Mouse (Mus musculus): ENCODE results near the gene Abtb1. TPM values are rescaled to one million over a fixed set of nuclear protein-coding genes. Genes with fewer than 3 reads are reported as not detected.

Abtb1 gene
- polyA plus RNA-seq, 2 experiments = 24.9 to 50.8 TPM

DNA sequence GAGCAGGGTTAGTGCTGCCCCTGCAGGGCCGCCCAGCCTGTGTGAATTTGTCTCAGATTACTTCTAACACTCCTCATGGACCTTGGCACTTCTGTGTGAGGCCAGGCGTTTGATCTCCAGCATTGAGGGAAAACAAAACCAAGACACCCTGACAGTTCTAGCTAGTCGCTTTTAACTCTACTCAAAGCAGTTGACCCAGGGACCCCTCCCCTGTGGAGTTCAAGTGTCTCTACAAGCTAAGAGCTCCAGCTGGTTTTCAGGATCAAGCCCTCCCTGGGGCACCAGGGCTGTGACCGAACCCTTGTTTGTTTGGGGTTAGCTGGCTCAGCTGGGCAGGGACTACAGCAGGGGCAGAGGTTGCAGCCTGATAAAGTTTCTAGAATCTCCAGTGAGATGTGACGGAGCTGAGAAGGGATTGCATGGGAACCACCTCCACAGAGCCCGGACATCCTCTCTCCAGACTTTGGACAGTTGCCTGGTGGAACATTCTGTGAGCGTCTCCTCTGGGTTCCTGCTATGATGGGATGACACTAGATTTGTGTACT, 49.6 kb downstream of the Abtb1 start:
- Histone ChIP-seq H3K27ac (replicated peaks; ENCODE audit: low read depth, low read length) (no peak overlapping the region), H3K4me1 (ENCODE audit: control insufficient read depth, insufficient read depth, low read length) (peaks cover 6% of the 10 kb centered on the region; the same call in 1 of the 2 replicates), H3K9me3 (ENCODE audit: control insufficient read depth, low read length) (no peaks in the 10 kb centered on the region), H3K36me3 (ENCODE audit: control insufficient read depth, insufficient read depth, low read length) (no peaks in the 10 kb centered on the region), H3K27me3 (ENCODE audit: control insufficient read depth, insufficient read depth, low read length) (no peaks in the 10 kb centered on the region), H3K4me3 (replicated peaks; ENCODE audit: low read length) (no peak overlapping the region), H3K4me2 (replicated peaks; ENCODE audit: low read depth, low read length, severe bottlenecking) (no peak overlapping the region), H3K9ac (ENCODE audit: low read depth, low read length, severe bottlenecking) (no peak overlapping the region)
- DNase-seq (ENCODE audit: low spot score) = no peak
- WGBS = 54% methylated on average over 7 of the region's 7 CpGs
- no peak for TF ChIP-seq POLR2A (IDR thresholded peaks at IDR 0.05; ENCODE audit: borderline replicate concordance, extremely low read depth, insufficient read depth, insufficient read length)
- no peak for ATAC-seq (ENCODE audit: low FRiP score, low read depth)

DNA sequence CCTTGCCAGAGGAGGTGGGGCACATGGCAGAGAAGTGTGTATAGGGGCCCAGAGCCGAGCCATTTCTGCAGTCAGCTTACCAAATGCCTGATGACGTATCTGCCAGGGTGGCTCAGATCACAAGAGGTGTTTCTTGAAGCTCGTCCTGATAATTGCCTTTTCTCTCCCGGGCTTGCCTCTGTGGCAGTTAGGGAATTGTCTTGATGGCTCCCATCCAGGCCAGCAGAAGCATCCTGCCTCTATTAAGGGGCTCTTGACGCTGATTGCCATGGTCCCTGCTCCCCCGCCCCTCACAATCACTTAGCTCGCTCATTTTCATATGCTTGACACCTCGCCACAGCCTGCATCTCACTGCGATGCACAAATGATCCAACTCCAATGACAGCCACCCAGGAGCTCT, 50.5 kb downstream of the Abtb1 start:
- ATAC-seq (ENCODE audit: low FRiP score, low read depth) (no peak), DNase-seq (ENCODE audit: low spot score) (no peak)
- H3K9ac ChIP-seq (ENCODE audit: low read depth, low read length, severe bottlenecking) = no peak overlapping the region
- no peaks in the 10 kb centered on the region for H3K27me3 ChIP-seq (ENCODE audit: control insufficient read depth, insufficient read depth, low read length)
- no peak overlapping the region for H3K4me3 ChIP-seq (replicated peaks; ENCODE audit: low read length)
- no peak overlapping the region for H3K27ac ChIP-seq (replicated peaks; ENCODE audit: low read depth, low read length)
- H3K4me1 ChIP-seq (ENCODE audit: control insufficient read depth, insufficient read depth, low read length) = peaks cover 6% of the 10 kb centered on the region; the same call in 1 of the 2 replicates
- 36% methylated on average over 9 of the region's 9 CpGs for WGBS
- H3K4me2 ChIP-seq (replicated peaks; ENCODE audit: low read depth, low read length, severe bottlenecking) = no peak overlapping the region
- no peak for TF ChIP-seq POLR2A (IDR thresholded peaks at IDR 0.05; ENCODE audit: borderline replicate concordance, extremely low read depth, insufficient read depth, insufficient read length)
- H3K9me3 ChIP-seq (ENCODE audit: control insufficient read depth, low read length) = no peaks in the 10 kb centered on the region
- no peaks in the 10 kb centered on the region for H3K36me3 ChIP-seq (ENCODE audit: control insufficient read depth, insufficient read depth, low read length)

DNA sequence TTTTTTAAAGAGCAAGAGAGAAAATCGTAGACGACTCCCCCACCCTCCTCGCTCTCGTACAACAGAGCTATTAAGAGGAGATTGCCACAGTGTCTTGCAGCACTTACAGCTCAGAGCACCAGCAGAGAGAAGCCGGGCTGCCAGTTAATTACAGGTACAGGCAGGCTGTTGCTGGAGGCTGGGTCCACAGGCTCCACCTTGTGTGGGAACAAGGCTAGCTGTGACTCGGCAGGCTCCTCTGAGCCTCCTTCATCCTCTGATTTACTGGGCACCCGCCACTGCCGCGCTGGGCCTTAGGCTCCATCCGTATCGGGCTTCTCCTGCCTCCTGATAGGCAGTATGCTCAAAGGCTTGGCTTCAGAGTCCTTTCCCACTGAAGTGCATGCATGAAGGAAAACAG, 53.6 kb downstream of the Abtb1 start:
- no peak overlapping the region for H3K4me3 ChIP-seq (replicated peaks; ENCODE audit: low read length)
- peaks cover 23% of the 10 kb centered on the region for H3K4me1 ChIP-seq (ENCODE audit: control insufficient read depth, insufficient read depth, low read length)
- H3K27ac ChIP-seq (replicated peaks; ENCODE audit: low read depth, low read length) = no peak overlapping the region
- DNase-seq (ENCODE audit: low spot score) (no peak), ATAC-seq (ENCODE audit: low FRiP score, low read depth) (no peak)
- 40% methylated on average over 11 of the region's 11 CpGs for WGBS
- no peaks in the 10 kb centered on the region for H3K9me3 ChIP-seq (ENCODE audit: control insufficient read depth, low read length)
- H3K36me3 ChIP-seq (ENCODE audit: control insufficient read depth, insufficient read depth, low read length) = no peaks in the 10 kb centered on the region
- TF ChIP-seq POLR2A (IDR thresholded peaks at IDR 0.05; ENCODE audit: borderline replicate concordance, extremely low read depth, insufficient read depth, insufficient read length) = no peak
- no peak overlapping the region for H3K4me2 ChIP-seq (replicated peaks; ENCODE audit: low read depth, low read length, severe bottlenecking)
- H3K27me3 ChIP-seq (ENCODE audit: control insufficient read depth, insufficient read depth, low read length) = no peaks in the 10 kb centered on the region
- no peak overlapping the region for H3K9ac ChIP-seq (ENCODE audit: low read depth, low read length, severe bottlenecking)

DNA sequence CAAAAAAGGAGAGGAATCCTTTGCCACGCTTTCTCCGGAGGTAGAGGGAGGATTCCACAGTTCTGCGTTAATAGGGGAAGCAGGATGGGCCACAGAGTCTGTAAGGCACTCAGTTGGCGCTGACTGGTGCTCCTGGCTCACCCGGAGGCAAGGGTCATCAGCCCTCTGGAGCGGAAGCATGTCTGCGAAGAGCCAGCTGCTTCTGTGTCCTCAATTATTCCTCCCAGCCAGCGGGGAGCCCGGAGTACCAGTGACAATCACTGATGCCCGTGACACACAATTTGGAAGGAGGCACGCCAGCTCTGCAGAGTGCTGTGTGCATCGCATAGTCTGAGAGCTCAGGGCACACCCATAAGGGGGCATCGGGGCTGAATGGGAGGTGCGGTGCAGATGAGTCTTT, 54.3 kb downstream of the Abtb1 start:
- no peak overlapping the region for H3K27ac ChIP-seq (replicated peaks; ENCODE audit: low read depth, low read length)
- DNase-seq (ENCODE audit: low spot score) = no peak
- no peaks in the 10 kb centered on the region for H3K27me3 ChIP-seq (ENCODE audit: control insufficient read depth, insufficient read depth, low read length)
- H3K36me3 ChIP-seq (ENCODE audit: control insufficient read depth, insufficient read depth, low read length) = no peaks in the 10 kb centered on the region
- no peak overlapping the region for H3K4me3 ChIP-seq (replicated peaks; ENCODE audit: low read length)
- no peak for ATAC-seq (ENCODE audit: low FRiP score, low read depth)
- H3K9ac ChIP-seq (ENCODE audit: low read depth, low read length, severe bottlenecking) = no peak overlapping the region
- no peak overlapping the region for H3K4me2 ChIP-seq (replicated peaks; ENCODE audit: low read depth, low read length, severe bottlenecking)
- H3K4me1 ChIP-seq (ENCODE audit: control insufficient read depth, insufficient read depth, low read length) = peaks cover 20% of the 10 kb centered on the region
- no peaks in the 10 kb centered on the region for H3K9me3 ChIP-seq (ENCODE audit: control insufficient read depth, low read length)
- no peak for TF ChIP-seq POLR2A (IDR thresholded peaks at IDR 0.05; ENCODE audit: borderline replicate concordance, extremely low read depth, insufficient read depth, insufficient read length)
- 65% methylated on average over 14 of the region's 14 CpGs for WGBS

DNA sequence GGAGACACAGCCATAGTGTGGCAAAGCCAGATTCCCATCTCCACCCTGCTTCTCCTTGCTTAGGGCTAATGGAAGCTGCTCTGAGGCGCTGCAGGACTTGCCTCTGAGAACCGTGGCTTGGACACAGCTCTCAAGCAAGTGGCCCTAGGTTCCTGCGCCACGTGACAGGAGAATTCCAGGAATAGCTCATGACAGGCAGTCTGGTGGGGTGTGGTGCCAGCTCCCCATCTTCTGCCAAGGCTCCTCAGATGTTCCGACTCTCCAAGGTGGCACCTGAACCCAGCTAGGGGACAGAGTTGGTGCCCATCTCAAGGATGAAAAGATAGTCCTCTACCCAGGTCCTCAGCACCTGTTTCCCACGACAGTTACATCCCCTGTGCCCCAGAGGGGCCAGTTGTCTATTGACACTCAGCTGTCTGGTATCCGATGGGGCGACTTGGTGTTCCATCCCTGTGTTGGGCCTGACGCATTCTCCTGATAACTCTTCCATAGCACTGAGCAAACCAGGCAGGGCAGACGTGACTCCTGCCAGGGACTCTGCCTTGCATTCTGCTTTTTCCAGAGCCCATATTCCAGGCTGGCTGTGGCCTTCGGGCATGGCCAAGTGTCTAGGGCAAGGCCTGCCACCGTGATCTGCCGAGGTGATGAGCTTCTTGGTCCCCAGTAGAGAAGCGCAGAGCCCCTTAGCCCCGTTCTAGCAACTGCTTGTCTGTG, 54.9 kb downstream of the Abtb1 start:
- H3K27ac ChIP-seq (replicated peaks; ENCODE audit: low read depth, low read length) = no peak overlapping the region
- no peak overlapping the region for H3K4me2 ChIP-seq (replicated peaks; ENCODE audit: low read depth, low read length, severe bottlenecking)
- H3K4me1 ChIP-seq (ENCODE audit: control insufficient read depth, insufficient read depth, low read length) = peaks cover 20% of the 10 kb centered on the region
- H3K36me3 ChIP-seq (ENCODE audit: control insufficient read depth, insufficient read depth, low read length) = no peaks in the 10 kb centered on the region
- no peaks in the 10 kb centered on the region for H3K9me3 ChIP-seq (ENCODE audit: control insufficient read depth, low read length)
- no peak overlapping the region for H3K9ac ChIP-seq (ENCODE audit: low read depth, low read length, severe bottlenecking)
- no peaks in the 10 kb centered on the region for H3K27me3 ChIP-seq (ENCODE audit: control insufficient read depth, insufficient read depth, low read length)
- DNase-seq (ENCODE audit: low spot score) (no peak), ATAC-seq (ENCODE audit: low FRiP score, low read depth) (no peak)
- WGBS = 81% methylated on average over 15 of the region's 15 CpGs
- H3K4me3 ChIP-seq (replicated peaks; ENCODE audit: low read length) = no peak overlapping the region
- TF ChIP-seq POLR2A (IDR thresholded peaks at IDR 0.05; ENCODE audit: borderline replicate concordance, extremely low read depth, insufficient read depth, insufficient read length) = no peak

Other genes with a start within 250 kb of the Abtb1 start
- gene Kbtbd12, start 204.0 kb downstream of the Abtb1 start, polyA plus RNA-seq (2012; rRNA removed) = 0.50 and 0.78 TPM in 2 replicates
- gene Kbtbd12, start 204.0 kb downstream of the Abtb1 start, polyA plus RNA-seq (2014; fragmentation: Nextera tagmentation; extraction: Ambion mirVana) = 0.95 and 1.3 TPM in 2 replicates
- 7.5 and 9.0 TPM in 2 replicates for gene Mgll, start 117.6 kb downstream of the Abtb1 start, polyA plus RNA-seq (2012; rRNA removed)
- gene Mgll, start 117.6 kb downstream of the Abtb1 start, polyA plus RNA-seq (2014; fragmentation: Nextera tagmentation; extraction: Ambion mirVana) = 17.6 and 18.8 TPM in 2 replicates
- gene Podxl2, start 33.1 kb upstream of the Abtb1 start, polyA plus RNA-seq (2012; rRNA removed) = 192 and 242 TPM in 2 replicates
- 96.2 and 97.2 TPM in 2 replicates for gene Podxl2, start 33.1 kb upstream of the Abtb1 start, polyA plus RNA-seq (2014; fragmentation: Nextera tagmentation; extraction: Ambion mirVana)
- 107 and 122 TPM in 2 replicates for gene Mcm2, start 56.8 kb upstream of the Abtb1 start, polyA plus RNA-seq (2012; rRNA removed)
- gene Mcm2, start 56.8 kb upstream of the Abtb1 start, polyA plus RNA-seq (2014; fragmentation: Nextera tagmentation; extraction: Ambion mirVana) = 108 and 111 TPM in 2 replicates
- 141 and 190 TPM in 2 replicates for gene Tpra1, start 60.3 kb upstream of the Abtb1 start, polyA plus RNA-seq (2012; rRNA removed)
- 62.2 and 65.7 TPM in 2 replicates for gene Tpra1, start 60.3 kb upstream of the Abtb1 start, polyA plus RNA-seq (2014; fragmentation: Nextera tagmentation; extraction: Ambion mirVana)

All from limb, embryonic 14.5 days (tissue).